Mouse (Mus musculus) intestine, postnatal 0 days (tissue): ENCODE measurements around the gene Golga2. TPM values are rescaled to one million over a fixed set of nuclear protein-coding genes. Genes with fewer than 3 reads are reported as not detected.
A peak's percentile ranks its signal among the peaks of the same experiment; 100 is the strongest.

Experiments
- ATAC-seq: fragments of 200-750 bp; cut with Nextera tagmentation; 2 replicates; pipeline ENCODE4 v1.8.0; 2017; ENCODE audit warnings: mild to moderate bottlenecking, moderate TSS enrichment, moderate library complexity
- H3K27ac ChIP-seq: fragments of 300-500 bp; sonication (generic); 2 replicates; pipeline ENCODE4 v1.5.1; 2014; ENCODE audit warnings: mild to moderate bottlenecking, low read depth, low read length, moderate library complexity
- H3K27me3 ChIP-seq: fragments of 300-500 bp; sonication (generic); replicated peaks from 2 replicates; pipeline ENCODE4 v1.6.1; 2014; ENCODE audit warnings: low read length, mixed read lengths; ENCODE audit not compliant: control insufficient read depth, insufficient read depth
- H3K36me3 ChIP-seq: fragments of 300-500 bp; sonication (generic); 2 replicates; pipeline ENCODE4 v1.6.1; 2014; ENCODE audit warnings: mild to moderate bottlenecking, moderate library complexity; ENCODE audit not compliant: control insufficient read depth, insufficient read depth
- H3K4me1 ChIP-seq: fragments of 300-500 bp; sonication (generic); replicated peaks from 2 replicates; pipeline ENCODE4 v1.6.1; 2014; ENCODE audit warnings: antibody characterized with exemption, low read length, mixed read lengths; ENCODE audit not compliant: control insufficient read depth, insufficient read depth
- H3K4me2 ChIP-seq: fragments of 300-500 bp; sonication (generic); replicated peaks from 2 replicates; pipeline ENCODE4 v1.6.1; 2014; ENCODE audit warnings: low read depth, mild to moderate bottlenecking, moderate library complexity
- H3K4me3 ChIP-seq: fragments of 300-500 bp; sonication (generic); 2 replicates; pipeline ENCODE4 v1.5.1; 2014; ENCODE audit warnings: low read depth, low read length
- H3K9ac ChIP-seq: fragments of 300-500 bp; sonication (generic); 2 replicates; pipeline ENCODE4 v1.6.1; 2014; ENCODE audit warnings: mild to moderate bottlenecking, low read depth, low read length
- H3K9me3 ChIP-seq: fragments of 300-500 bp; sonication (generic); 2 replicates; pipeline ENCODE4 v1.6.1; 2016; ENCODE audit warnings: mixed run types; ENCODE audit not compliant: control insufficient read depth
- CTCF ChIP-seq: sonication (generic); IDR thresholded peaks from 2 replicates; pipeline ENCODE4 v1.5.1; 2016; ENCODE audit warnings: low read depth, mild to moderate bottlenecking, control low read depth, antibody characterized with exemption, moderate library complexity
- WGBS: fragments of 180-500 bp; shearing (Covaris S2); extraction: QIAGEN DNeasy Blood & Tissue Kit; methylation state at CpG from one replicate; pipeline ENCODE4 v1.1.7; 2014; 5-methylcytosine and 5-hydroxymethylcytosine counted together
- polyA plus RNA-seq: library from polyadenylated mRNA; unstranded; fragments of >200 nt; fragmentation: Nextera tagmentation; extraction: Ambion mirVana; gene quantifications from 2 replicates; pipeline ENCODE4 v1.2.1, GENCODE M21; 2015

The Golga2 gene
- polyA plus RNA-seq, 1 experiment from 2014 or later, result 15.2 TPM

DNA sequence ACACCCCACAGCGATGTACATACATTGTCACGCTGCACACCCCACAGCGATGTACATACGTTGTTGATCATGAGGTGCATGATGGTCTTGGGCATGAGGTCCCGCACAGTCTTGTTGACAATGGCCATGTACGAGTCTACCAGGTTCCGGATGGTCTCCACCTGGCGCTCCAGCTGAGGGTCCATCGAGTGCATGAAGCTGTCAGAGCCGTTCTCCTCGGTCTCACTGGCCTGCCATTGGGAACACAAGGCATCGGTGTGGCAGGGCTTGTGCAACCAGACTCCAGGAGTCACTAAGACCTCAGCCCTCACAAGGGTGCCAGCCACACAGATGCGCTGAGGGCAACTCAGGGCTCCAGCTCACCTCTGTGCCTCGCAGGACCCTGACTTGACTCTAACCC, 27.6 kb downstream of the Golga2 start:
- H3K9ac ChIP-seq, result no peak overlapping the region
- H3K27ac ChIP-seq, result no peak overlapping the region
- peaks cover 21% of the 10 kb centered on the region; the same call in 1 of the 2 replicates for H3K36me3 ChIP-seq
- H3K4me2 ChIP-seq, result no peak overlapping the region
- ATAC-seq, result no peak
- TF ChIP-seq CTCF, result no peak
- WGBS, result 91% methylated on average over 14 of the region's 14 CpGs
- no peak overlapping the region for H3K4me3 ChIP-seq
- H3K4me1 ChIP-seq, result 0 out of 2 replicates have a peak, but pooled peaks cover 4% of the 10 kb centered on the region
- no peaks in the 10 kb centered on the region for H3K9me3 ChIP-seq
- H3K27me3 ChIP-seq, result no peaks in the 10 kb centered on the region

DNA sequence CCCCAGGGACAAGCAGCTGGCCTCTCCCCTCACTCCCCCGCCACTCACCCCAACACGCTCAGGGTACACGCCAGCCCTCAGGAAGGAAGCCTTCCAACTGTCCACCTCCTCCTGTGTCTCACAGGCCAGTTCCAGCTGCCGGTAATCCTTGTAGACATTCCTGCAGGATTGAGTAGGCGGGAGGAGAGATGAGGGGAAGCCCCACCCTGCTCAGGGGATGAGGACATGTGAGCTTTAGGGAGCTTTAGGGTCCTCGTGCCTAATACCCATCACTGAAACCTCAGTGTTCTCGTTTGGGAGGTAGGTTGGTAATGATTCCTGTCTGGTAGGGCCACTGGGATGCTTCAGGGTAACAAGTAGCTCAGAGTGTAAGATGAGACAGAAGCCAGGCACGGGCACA, 28.6 kb downstream of the Golga2 start:
- H3K27ac ChIP-seq, result peak overlapping the region; percentile 23; the same call in 1 of the 2 replicates
- no peak for TF ChIP-seq CTCF
- H3K4me3 ChIP-seq, result no peak overlapping the region
- no peak overlapping the region for H3K9ac ChIP-seq
- H3K27me3 ChIP-seq, result no peaks in the 10 kb centered on the region
- H3K4me1 ChIP-seq, result 0 out of 2 replicates have a peak, but pooled peaks cover 4% of the 10 kb centered on the region
- peaks cover 19% of the 10 kb centered on the region; the same call in 1 of the 2 replicates for H3K36me3 ChIP-seq
- 31% methylated on average over 8 of the region's 8 CpGs for WGBS
- no peak overlapping the region for H3K4me2 ChIP-seq
- H3K9me3 ChIP-seq, result no peaks in the 10 kb centered on the region
- no peak for ATAC-seq

GRCm38 (mm10) chr2:32316887-32317656, 29.9 kb downstream of the Golga2 start:
- no peaks in the 10 kb centered on the region for H3K27me3 ChIP-seq
- H3K4me3 ChIP-seq, result no peak overlapping the region
- peaks cover 20% of the 10 kb centered on the region; the same call in 1 of the 2 replicates for H3K36me3 ChIP-seq
- ATAC-seq, result no peak
- no peak overlapping the region for H3K9ac ChIP-seq
- H3K4me1 ChIP-seq, result 0 out of 2 replicates have a peak, but pooled peaks cover under 1% of the 10 kb centered on the region
- H3K4me2 ChIP-seq, result no peak overlapping the region
- no peak for TF ChIP-seq CTCF
- WGBS, result 60% methylated on average over 20 of the region's 20 CpGs
- peak overlapping the region; percentile 64; the same call in 1 of the 2 replicates for H3K27ac ChIP-seq
- no peaks in the 10 kb centered on the region for H3K9me3 ChIP-seq

DNA sequence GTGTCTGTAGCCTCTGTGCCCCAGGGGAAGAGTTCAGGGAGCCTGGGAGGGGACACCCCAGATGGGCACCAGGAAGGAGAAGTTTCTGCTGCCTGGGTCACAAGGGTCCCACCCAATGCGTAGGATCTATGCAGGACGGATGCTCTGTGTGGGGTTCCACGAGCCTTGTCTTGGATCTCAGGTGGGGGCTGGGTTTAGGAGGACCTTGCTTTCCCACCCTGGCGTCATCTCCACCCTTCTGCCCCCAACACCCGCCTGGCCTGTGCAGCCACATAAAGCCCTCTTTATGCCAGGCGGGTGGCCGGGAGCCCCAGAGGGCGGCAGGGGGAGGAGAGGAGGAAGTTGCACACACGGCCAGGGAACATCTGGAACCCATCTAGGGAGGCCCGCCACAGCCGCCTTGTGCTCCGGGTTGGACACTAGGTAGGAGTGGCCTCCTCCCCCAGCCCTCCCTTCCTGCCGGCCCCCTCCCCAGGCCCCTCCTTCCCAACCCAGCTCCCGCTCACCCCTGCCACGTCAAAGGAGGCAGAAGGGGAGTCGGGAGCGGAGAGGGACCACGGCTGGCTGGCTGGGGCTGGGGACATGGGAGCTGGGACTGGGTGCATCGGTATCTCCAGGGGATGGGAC, 30.7 kb downstream of the Golga2 start:
- H3K4me1 ChIP-seq, result no peaks in the 10 kb centered on the region
- ATAC-seq, result peak; percentile 7; the same call in 1 of the 2 replicates
- 30% methylated on average over 18 of the region's 19 CpGs for WGBS
- no peak for TF ChIP-seq CTCF
- H3K27me3 ChIP-seq, result no peaks in the 10 kb centered on the region
- H3K9me3 ChIP-seq, result no peaks in the 10 kb centered on the region
- H3K36me3 ChIP-seq, result peaks cover 22% of the 10 kb centered on the region; the same call in 1 of the 2 replicates
- peak overlapping the region; percentile 57 for H3K4me2 ChIP-seq
- peak overlapping the region; percentile 64 for H3K27ac ChIP-seq
- H3K4me3 ChIP-seq, result peak overlapping the region; percentile 27; the same call in 1 of the 2 replicates
- H3K9ac ChIP-seq, result peak overlapping the region; percentile 50

GRCm38 (mm10) chr2:32318709-32319585, 31.8 kb downstream of the Golga2 start:
- H3K36me3 ChIP-seq, result peaks cover 29% of the 10 kb centered on the region; the same call in 1 of the 2 replicates
- H3K27ac ChIP-seq, result peak overlapping the region; percentile 62; the same call in 1 of the 2 replicates
- WGBS, result 75% methylated on average over 14 of the region's 14 CpGs
- H3K4me2 ChIP-seq, result peak overlapping the region; percentile 57
- H3K9ac ChIP-seq, result peak overlapping the region; percentile 50
- H3K4me1 ChIP-seq, result no peaks in the 10 kb centered on the region
- no peak for TF ChIP-seq CTCF
- H3K4me3 ChIP-seq, result peak overlapping the region; percentile 27
- no peak for ATAC-seq
- no peaks in the 10 kb centered on the region for H3K27me3 ChIP-seq
- H3K9me3 ChIP-seq, result no peaks in the 10 kb centered on the region
